Mouse (Mus musculus) liver, embryonic 14.5 days (tissue): ENCODE data around the gene Dync1i2.

Experiments
- CTCF ChIP-seq: IDR thresholded peaks from 2 replicates; pipeline ENCODE4 v1.5.1; 2016; ENCODE audit warnings: antibody characterized with exemption, low read depth, control low read depth
- EP300 ChIP-seq: IDR thresholded peaks from 2 replicates; pipeline ENCODE4 v1.6.1; 2016; ENCODE audit warnings: antibody characterized with exemption, low read depth

DNA sequence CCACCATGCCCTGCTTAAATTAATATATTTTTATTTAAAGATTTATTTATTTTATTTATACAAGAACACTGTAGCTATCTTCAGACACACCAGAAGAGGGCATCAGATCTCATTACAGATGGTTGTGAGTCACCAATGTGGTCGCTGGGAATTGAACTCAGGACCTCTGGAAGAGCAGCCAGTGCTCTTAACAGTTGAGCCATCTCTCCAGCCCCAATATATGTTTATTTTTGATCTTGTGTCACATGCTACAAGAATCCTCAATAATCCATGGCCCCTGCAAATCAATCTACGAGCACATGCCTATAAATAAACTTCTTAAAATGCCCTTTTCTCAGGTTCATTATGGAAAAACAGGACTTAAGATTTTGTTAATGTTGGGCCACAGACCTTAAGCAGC, 410 bp upstream of the Dync1i2 start:
- TF ChIP-seq CTCF (no peak), EP300 (no peak)
